Mouse (Mus musculus) cerebellum, adult (tissue): ENCODE measurements at regions not wholly inside any gene's neighbourhood (a gene's known extent, or its start where the extent isn't known, plus 50 kb on each side); places are given as distances from the start of the nearest gene placed in this dataset.

Source experiments
- ATAC-seq: cut with Nextera tagmentation; 2 replicates; pipeline ENCODE4 v1.9.2; 2017; ENCODE audit warnings: mild to moderate bottlenecking, moderate library complexity, mixed read lengths; ENCODE audit not compliant: insufficient number of reproducible peaks, low FRiP score, low TSS enrichment

DNA sequence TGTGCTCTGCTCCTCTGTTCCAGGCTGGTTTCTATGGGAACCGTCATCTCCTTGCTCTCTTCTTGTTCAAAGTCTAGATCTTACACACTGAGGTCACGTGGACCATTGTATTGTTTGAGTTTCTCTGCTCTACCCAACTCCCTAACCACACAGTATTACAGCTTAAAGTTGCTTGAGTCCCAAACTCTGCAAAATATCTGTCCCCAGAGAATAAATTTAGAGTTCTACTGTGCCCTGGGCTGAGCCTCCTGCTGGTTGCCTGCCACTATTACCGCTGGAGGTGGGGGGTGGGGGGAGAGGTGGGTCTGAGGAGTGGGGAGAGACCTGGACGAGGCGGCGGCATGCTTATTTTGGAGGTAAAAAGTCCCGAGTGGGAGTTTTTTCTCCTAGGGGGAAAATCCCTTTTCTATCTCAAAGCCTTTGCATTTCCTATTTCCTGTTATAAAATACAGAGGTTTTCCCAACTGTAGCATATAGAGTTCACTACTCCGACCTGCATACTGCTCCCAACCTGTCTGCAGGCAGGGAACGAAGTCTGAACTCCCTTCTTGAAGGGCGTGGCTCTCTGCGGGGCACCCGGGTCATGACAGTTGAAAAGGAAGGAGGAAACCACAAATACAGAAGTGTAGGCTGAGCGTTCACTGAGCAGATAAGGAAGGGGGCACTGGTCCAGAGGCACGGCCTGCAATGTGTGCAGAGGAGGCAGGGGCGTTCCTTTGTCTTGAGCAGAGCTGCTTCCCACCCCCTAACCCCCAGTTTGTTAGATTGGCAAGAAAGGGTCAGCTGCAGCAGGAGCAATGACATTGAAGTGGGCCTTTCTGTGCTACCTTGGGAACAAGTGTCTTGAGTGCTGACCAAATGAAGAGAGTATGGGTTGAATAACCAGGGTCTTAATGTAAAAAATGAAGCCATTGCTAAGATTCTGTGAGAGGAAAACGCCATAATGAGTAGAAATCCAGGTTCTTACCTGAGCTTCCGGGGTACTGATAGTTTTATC lies 188.7 kb downstream of the Akap7 start:
- ATAC-seq, result no peak

DNA sequence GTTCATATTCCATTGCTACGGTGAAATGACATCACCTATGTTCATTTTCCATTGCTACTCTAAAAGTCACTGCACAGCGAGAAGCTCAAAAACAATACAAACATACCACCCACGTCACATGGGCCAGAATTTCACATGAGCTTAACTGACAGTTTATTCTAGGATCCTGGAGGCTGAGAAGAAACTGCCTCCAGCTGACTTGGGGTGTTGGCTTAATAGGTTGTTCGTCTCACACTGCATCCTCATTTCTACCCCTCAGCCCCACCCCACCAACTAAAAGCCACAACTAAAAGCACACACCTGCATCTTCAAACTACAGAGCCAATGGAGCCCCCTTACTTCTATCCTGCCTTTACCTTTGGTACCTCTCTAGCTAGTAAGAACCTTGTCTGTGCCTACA lies 187.0 kb upstream of the Arg1 start:
- ATAC-seq, result no peak

- peak; percentile 23; the same call in 1 of the 2 replicates for ATAC-seq
Observed at GRCm38 (mm10) chr10:25112449-25113171, 185.3 kb upstream of the Arg1 start.

- peak; percentile 93 for ATAC-seq
Observed at GRCm38 (mm10) chr10:25111636-25112422, 184.5 kb upstream of the Arg1 start.

GRCm38 (mm10) chr10:25111181-25111580 lies 183.9 kb upstream of the Arg1 start:
- no peak; the same call in 1 of the 2 replicates for ATAC-seq

- ATAC-seq, result no peak
Observed at GRCm38 (mm10) chr10:25098070-25098469, 170.8 kb upstream of the Arg1 start.

- ATAC-seq, result no peak
Observed at GRCm38 (mm10) chr10:25089705-25090386, 162.6 kb upstream of the Arg1 start.

- ATAC-seq, result no peak
Observed at GRCm38 (mm10) chr10:25086745-25087144, 159.5 kb upstream of the Arg1 start.

DNA sequence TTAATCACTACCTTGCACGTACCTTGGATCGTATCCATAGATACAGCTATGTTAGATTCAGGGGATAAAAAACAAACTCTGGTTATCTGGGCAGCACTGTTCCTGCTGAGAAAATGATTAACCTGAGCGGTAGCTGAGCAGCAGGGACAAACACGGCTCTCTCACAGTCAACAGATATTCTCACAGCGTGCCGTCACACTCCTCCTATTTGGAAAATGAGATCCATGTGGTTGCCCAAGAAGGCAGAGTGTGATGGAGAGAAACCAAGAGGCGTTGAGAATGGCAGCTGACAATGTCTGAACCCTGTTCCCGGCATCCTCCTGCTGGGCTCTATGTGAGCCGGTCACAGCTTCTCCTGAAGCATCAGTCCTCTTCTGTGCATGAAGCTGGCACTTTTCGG lies 155.6 kb upstream of the Arg1 start:
- peak; percentile 94 for ATAC-seq

DNA sequence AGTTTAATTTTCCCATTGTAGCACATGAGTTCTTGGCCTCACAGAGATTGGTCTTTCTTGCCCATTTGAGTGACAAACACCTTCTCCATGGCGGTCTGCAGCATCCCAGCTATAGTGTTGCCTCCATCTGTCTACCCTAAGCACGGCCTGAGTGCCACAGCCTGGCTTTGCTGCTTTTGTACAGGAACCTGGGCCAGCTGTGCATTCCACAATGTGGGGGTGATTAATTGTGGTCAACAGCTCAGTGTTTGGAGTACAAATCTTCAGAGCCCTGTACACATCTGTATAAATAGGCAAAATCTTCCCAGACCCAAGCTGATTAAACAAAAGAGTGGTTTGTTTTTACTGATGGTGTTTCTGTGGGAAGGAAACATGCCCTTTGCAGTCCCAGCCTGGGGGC lies 145.3 kb upstream of the Arg1 start:
- ATAC-seq, result no peak

DNA sequence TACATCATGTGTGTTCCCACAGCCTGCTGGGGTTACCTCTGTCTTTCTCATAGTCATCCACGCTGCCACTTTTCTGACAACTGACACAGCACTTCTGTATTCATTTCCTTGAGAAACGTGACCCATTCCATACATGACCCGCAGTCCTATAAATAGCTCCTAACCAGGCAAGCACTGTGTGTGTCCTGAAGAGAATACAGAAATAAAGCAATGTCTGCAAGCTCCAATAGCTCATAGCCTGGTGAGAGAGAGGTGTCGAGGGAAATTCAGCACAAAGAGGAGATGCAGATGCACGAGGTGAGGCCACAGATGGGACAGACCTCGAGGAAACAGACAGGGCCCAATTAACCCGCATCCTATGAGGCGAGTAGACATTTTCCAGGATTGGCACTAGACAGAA lies 141.0 kb upstream of the Arg1 start:
- ATAC-seq, result no peak

DNA sequence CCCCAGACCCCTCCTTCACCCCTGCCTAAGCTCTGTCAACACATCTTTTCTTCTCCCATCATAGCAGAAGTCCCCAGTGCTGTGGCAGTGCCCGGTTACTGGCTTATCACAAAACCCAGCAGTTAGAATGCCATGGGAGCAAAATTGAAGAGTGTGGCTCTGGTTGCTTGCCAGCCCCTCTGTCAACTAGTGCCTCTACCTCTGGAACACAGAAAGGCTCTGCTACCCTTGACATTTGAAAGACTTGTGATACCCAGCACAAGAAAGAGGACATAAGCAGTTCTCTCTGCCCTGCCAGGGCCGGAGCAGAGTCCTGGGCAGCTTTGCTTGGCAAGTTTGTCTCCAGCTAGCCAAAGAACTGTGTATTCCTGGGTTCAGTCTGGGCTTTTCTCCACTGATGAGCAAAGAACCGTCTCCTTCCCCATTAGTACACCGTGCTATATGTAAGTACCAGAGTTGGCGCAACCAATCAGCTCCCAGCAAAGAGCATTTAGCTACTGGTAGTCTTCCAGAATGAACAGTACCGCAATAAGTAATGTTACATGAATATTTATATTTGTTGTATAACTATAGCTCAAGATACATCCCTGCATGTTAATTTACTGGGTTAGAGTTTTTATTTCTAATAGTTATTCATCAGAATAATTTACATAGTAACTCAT lies 137.5 kb upstream of the Arg1 start:
- no peak for ATAC-seq

DNA sequence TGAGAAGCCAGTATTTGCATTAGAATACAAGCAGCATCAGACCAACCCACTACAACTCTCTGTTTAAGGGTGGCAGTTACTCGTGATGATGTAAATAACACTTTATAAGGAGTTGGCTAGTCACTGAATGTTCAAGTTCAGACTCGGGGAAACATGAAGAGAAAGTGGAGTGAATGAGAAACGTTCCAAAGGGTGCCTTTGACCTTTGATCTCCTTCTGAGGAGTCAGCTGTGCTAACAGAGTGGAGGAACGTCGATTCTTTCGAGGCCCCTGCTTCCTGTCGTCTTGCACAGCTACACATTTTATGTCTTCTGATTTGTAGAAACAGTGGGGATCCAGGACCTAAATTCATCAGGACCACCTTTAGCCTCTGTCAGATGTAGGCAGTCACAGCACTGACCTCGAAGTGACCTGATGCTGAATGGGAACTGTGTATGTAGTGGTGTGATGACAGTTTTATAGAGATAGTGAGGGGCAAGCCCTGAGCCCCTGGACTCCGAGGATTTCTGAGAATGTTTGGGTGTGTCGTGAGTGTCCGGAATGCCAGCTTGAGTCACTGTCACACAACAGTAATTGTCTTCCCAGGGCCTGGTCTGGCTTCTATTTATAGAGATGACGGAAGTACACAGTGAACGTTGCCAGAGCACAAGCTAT lies 134.2 kb upstream of the Arg1 start:
- ATAC-seq, result no peak

GRCm38 (mm10) chr10:25058694-25059093 lies 131.4 kb upstream of the Arg1 start:
- ATAC-seq, result no peak

DNA sequence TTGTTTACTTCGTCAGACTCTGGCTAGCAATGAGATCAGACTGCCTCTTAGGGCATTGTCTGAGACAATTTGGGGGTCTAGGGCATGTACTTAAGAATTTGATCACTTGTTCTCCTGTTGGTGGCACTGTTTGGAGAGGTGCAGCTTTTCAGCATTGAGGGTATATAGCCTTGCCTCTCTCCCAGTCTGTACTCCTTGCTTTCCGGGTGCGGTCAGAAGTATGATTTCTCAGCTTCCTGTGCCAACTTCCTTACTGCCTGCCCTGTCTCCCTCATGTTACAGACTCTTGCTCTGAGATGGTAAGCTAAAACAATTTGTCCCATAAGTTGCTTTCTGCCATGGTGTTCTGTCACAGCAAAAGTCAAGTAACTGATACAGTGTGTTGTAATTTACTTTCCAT lies 124.7 kb upstream of the Arg1 start:
- ATAC-seq, result no peak

- ATAC-seq, result no peak
Observed at GRCm38 (mm10) chr10:25051368-25051874, 124.1 kb upstream of the Arg1 start.

- ATAC-seq, result peak; percentile 91
Observed at GRCm38 (mm10) chr10:25041221-25041620, 113.9 kb upstream of the Arg1 start.

DNA sequence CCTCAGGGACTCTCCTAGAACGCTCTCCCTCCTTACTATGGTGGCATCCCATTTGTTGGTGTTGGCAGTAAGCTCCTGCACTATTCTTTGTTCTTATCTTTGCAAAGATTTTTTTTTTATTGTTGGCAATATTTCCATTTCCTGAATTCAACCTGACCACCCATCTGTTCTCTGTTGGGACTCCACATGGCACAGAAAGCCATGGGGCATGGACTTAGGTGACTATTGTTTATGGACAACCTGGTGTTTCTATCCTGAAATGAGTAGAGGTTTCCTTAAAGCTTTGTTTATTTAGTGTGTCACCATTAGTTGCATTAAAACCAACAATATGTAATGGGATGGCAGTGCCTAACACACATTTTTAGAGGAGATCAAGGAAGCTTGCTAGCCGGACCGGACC lies 112.6 kb upstream of the Arg1 start:
- ATAC-seq, result peak; percentile 70; the same call in 1 of the 2 replicates

DNA sequence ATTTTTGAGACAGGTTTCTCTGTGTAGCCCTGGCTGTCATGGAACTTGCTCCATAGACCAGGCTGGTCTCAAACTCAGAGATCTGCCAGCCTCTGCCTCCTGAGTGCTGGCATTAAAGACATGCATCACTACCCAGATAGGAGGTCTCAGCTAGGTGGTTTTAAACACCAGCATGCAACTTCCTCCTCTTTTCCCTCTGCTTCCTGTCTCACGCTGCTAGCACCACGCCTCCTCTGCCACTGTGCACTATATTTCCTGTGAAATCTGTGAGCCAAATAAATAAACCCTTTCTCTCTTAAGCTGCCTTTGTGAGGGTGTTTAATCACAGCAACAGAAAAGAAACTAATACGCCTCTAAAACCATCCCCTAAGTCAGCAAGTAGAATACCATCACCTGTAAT lies 109.6 kb upstream of the Arg1 start:
- ATAC-seq, result no peak
